Mouse (Mus musculus) cerebellum, adult 2 months (tissue): ENCODE results near the gene Mettl1. TPM values are rescaled to one million over a fixed set of nuclear protein-coding genes. Genes with fewer than 3 reads are reported as not detected.

Source experiments
- DNase-seq, 2 experiments: peaks; one replicate each; pipeline ENCODE4 v3.0.0; 2021
- H3K27ac ChIP-seq: fragments of 200-500 bp; 2 replicates; pipeline ENCODE4 v1.5.1; 2012; ENCODE audit warnings: low read length, control low read depth, inconsistent platforms; ENCODE audit not compliant: insufficient read depth
- H3K27me3 ChIP-seq: fragments of 200-500 bp; 2 replicates; pipeline ENCODE4 v1.6.1; 2012; ENCODE audit warnings: inconsistent platforms, mild to moderate bottlenecking, low read length, moderate library complexity; ENCODE audit not compliant: control insufficient read depth, insufficient read depth
- H3K4me1 ChIP-seq: fragments of 200-500 bp; 2 replicates; pipeline ENCODE4 v1.6.1; 2011; ENCODE audit warnings: low read length; ENCODE audit not compliant: control insufficient read depth, insufficient read depth
- H3K4me3 ChIP-seq: fragments of 200-500 bp; replicated peaks from 2 replicates; pipeline ENCODE3; 2011; ENCODE audit warnings: mild to moderate bottlenecking, low read depth, low read length, control low read depth; ENCODE audit not compliant: insufficient read depth
- CTCF ChIP-seq: fragments of 200-500 bp; IDR thresholded peaks from 2 replicates; pipeline ENCODE4 v1.5.1; 2011; ENCODE audit warnings: low read depth, mild to moderate bottlenecking, control low read depth, low read length, moderate library complexity, borderline replicate concordance; ENCODE audit not compliant: insufficient read depth
- POLR2A ChIP-seq: fragments of 200-500 bp; IDR thresholded peaks from 2 replicates; pipeline ENCODE4 v1.6.1; 2011; ENCODE audit warnings: low read length, control low read depth, borderline replicate concordance; ENCODE audit not compliant: insufficient read depth
- WGBS: fragments of 180-500 bp; shearing (Covaris S2); methylation state at CpG from one replicate; pipeline ENCODE4 v1.1.7; 2018; 5-methylcytosine and 5-hydroxymethylcytosine counted together
- polyA plus RNA-seq: library from polyadenylated mRNA; depleted of rRNA; stranded (reverse); fragments of >200 nt; gene quantifications from 2 replicates; pipeline ENCODE4 v1.2.3, GENCODE M21; 2012

The Mettl1 gene
- polyA plus RNA-seq, 1 experiment = 11.8 TPM

DNA sequence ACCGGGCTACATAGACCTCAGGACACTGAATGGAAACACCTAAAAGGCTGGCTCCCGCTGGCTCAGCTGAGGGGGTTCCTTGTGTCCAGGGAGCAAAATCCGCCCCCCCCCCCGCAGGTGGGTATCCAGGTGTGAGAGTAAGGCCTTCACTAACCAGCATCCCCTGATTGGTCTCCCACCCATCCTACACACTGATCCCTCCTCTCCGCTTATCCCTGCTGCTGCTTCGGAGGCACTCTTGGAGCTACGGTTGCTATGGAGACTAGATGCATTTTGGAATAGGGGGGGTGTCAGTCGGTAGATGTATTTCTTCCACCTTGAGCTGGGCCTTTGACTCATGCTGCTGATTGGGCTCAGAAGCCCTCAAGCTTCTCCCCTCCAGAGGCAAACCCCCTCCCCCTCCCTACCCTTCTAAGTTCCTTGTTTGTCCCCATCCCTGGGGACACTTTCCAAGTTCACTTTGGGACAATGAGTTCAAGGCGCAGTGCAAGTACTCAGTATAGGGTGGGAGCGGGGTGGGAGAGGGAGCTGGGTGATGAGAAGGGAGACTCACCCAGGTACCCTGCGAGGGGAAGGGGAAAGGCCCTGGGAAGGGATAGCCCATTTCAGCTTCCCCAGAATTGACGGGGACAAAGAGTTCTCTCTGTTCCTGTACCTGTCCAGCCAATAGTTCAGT is 36.9 kb downstream of the Mettl1 start:
- H3K4me1 ChIP-seq = peaks cover 19% of the 10 kb centered on the region
- no peak overlapping the region for H3K27ac ChIP-seq
- DNase-seq = peak in 1 of 2 experiments; percentile 36
- H3K27me3 ChIP-seq = no peaks in the 10 kb centered on the region
- peak overlapping the region; percentile 99 for H3K4me3 ChIP-seq
- TF ChIP-seq CTCF (no peak), POLR2A (no peak)
- 5% methylated on average over 12 of the region's 12 CpGs for WGBS

DNA sequence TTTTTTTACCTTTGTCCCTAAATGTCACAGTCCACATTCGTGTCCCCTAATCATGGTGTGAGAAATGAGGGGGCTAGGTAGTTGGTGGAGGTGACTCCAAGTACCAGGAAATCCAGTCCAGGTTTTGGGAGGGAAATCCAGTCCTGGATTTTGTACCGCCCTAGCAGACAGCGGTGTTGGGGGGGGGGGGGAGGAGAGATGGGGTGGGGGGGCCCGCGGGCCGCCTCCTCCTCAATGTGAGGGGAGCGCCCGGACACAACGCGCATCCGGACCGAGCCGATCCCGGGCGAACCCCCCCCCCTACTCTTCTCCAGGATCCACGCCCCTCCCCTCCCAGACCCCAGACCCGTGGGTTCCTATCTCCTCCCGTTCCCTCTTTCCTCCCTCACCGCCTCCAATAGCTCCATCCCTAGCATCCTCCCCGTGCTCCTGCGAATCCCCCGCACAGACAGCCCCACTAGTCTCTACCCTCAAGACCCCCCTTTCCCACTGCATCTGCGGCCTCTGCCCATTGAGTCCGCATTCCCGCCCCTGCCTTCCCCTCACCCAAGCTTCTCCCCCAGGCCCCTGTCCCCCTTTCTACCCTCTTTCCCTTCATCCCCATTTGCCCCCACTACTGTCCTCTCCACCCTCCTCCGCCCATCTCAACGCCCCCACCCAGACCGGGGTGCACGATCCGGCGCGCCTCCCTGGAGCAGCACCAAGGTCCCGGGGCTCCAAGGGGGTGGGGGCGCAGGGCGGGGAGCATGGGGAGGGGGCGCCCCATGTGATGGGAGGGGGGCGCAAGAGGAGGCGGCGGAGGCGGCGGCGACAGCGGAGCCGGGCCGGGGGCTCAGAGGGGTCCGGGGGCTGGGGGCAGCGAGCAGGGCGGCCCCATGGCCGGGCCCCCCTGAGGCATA is 37.7 kb downstream of the Mettl1 start:
- TF ChIP-seq CTCF (no peak), POLR2A (peak; percentile 37; the same call in 1 of the 2 replicates)
- Histone ChIP-seq H3K27me3 (no peaks in the 10 kb centered on the region), H3K4me3 (peak overlapping the region; percentile 99), H3K4me1 (peaks cover 26% of the 10 kb centered on the region), H3K27ac (peak overlapping the region; percentile 97)
- DNase-seq = peak; percentile 79 to 84
- WGBS = 1% methylated on average over 36 of the region's 49 CpGs

DNA sequence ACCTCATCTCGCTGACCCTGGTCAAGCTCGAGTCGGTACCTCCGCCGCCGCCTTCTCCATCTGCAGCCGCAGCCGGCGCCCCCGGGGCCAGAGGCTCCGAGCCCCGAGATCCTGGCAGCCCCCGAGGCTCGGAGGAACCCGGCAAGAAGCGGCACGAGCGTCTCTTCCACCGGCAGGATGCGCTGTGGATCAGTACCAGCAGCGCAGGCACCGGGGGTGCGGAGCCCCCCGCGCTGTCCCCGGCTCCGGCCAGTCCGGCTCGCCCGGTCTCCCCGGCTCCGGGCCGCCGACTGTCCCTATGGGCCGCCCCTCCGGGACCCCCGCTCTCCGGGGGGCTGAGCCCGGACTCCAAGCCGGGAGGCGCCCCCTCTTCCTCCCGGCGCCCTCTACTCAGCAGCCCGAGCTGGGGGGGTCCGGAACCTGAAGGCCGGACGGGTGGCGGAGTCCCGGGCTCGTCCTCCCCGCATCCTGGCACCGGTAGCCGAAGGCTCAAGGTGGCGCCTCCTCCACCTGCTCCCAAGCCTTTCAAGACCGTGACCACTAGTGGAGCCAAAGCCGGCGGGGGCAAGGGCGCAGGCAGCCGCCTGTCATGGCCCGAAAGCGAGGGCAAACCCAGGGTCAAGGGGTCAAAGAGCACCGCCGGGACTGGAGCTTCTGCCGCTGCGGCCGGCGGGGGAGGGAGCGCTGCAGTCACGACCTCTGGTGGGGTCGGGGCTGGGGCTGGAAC is 38.6 kb downstream of the Mettl1 start:
- Histone ChIP-seq H3K4me1 (peaks cover 29% of the 10 kb centered on the region), H3K27me3 (no peaks in the 10 kb centered on the region), H3K4me3 (peak overlapping the region; percentile 99), H3K27ac (peak overlapping the region; percentile 97)
- WGBS = 1% methylated on average over 70 of the region's 70 CpGs
- TF ChIP-seq CTCF = peak; percentile 21; the same call in 1 of the 2 replicates
- TF ChIP-seq POLR2A = no peak
- DNase-seq = peak; percentile 70 to 76

DNA sequence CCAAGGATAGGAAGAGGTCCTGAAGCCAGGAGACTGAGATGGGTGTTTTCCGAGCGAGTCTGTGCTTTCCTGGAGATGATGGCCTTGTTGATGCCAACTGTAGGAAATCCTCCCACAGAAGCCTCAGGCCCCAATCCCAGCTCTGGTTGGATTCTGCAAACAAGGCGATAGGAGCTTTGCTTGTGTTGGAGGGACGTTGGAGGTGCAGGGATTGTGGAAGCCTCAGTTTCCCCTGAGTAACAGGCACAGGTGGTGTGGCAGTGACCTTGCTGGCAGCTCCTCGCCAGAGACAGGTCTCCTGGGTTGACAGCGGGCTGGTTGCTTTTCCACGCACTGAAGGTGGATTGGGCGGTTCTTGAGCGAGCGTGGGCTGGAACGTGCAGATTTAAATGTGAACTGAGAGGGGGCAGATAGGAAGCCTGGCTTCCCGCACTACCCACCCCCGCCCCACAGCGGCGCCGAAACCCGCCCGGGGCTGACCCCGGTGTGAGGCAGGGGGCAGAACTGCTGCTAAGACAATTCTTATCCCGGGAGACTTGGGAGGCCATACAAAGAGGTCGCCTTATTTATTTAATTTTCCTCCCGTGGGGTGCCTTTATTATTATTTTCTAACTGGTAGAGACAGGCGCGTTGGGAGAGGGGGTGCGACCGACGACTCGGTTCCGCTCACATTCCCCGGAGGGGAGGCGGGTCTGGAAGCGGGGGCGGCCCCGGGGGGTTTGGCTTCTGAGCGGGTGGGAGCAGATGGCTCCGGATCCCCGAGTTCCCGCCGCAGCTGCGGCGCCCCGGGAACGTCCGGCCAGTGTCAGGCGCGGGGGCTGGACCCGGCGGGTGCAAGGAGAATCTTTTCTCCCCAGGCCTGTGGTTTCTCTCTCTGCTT is 39.9 kb downstream of the Mettl1 start:
- Histone ChIP-seq H3K27me3 (no peaks in the 10 kb centered on the region), H3K4me3 (peak overlapping the region; percentile 99), H3K27ac (peak overlapping the region; percentile 97), H3K4me1 (peaks cover 29% of the 10 kb centered on the region)
- peak; percentile 79 for DNase-seq
- no peak for TF ChIP-seq CTCF
- TF ChIP-seq POLR2A = peak; percentile 50; the same call in 1 of the 2 replicates
- 2% methylated on average over 48 of the region's 48 CpGs for WGBS

DNA sequence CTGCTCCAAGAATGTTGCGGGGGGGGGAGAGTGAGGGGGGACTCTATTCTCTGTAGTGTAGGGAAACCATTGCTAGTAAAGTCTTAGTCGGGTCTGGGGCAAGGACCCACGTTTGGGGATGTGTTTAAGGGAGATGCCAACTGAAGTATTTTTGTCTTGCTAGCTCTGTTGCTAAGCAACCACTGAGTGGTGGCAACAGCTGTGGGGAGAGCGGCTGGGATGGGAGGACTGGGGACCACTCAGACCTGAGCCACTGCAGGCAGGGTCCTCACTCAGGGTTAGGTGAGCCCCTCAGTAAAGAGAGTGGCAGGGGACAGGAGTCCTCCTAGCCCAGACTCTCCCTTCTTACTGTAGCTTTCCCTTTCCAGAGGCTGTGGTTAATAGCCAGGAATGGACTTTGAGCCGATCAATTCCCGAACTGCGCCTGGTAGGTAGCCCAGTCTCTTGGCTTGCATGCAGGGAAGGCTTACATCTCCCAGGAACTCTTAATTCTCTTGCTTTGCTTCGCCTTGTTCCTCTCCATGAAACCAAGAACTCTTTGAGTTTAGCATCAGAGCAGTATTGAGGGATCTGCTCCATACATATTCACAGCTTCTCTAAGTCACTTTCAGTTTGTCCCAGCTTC is 40.9 kb downstream of the Mettl1 start:
- H3K4me3 ChIP-seq = peak overlapping the region; percentile 99
- H3K4me1 ChIP-seq = peaks cover 29% of the 10 kb centered on the region
- 17% methylated on average over 8 of the region's 8 CpGs for WGBS
- no peaks in the 10 kb centered on the region for H3K27me3 ChIP-seq
- peak overlapping the region; percentile 97 for H3K27ac ChIP-seq
- no peak for TF ChIP-seq POLR2A
- no peak for TF ChIP-seq CTCF
- DNase-seq = peak in 1 of 2 experiments; percentile 41

DNA sequence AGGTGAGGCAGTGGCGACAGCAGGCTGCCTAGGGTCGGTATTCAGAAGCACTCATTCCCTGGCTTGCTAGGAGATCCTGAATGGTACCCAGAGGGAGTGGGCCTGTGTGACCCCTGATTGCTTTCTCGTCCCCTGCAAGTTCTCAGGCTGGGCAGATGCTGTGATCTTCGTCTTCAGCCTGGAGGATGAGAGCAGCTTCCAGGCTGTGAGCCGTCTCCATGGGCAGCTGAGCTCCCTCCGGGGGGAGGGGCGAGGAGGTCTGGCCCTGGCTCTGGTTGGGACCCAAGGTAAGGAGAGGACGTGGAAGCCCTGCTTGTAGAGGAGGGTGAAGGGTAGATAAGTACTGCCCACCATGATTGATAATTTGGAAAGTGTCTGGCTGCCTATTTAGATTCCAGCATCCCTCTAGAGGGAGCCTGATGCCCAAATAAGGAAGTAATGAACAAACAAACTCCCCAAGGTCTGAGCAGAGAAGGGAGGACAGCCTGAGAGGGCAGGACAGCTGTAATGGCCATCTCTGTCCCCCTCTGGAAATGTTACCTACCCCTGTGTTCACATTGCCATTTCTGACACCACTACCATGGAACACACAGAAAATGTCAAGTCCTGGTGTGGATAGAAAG is 42.2 kb downstream of the Mettl1 start:
- TF ChIP-seq CTCF (no peak), POLR2A (no peak)
- no peak overlapping the region for H3K4me3 ChIP-seq
- DNase-seq = no peak
- H3K27me3 ChIP-seq = no peaks in the 10 kb centered on the region
- H3K4me1 ChIP-seq = peaks cover 21% of the 10 kb centered on the region
- WGBS = 9% methylated on average over 8 of the region's 8 CpGs
- H3K27ac ChIP-seq = 0 out of 2 replicates have a peak overlapping the region, but pooled peaks have one; percentile 3
